Mouse (Mus musculus) liver, embryonic 16.5 days (tissue): ENCODE measurements at regions not wholly inside any gene's neighbourhood (a gene's known extent, or its start where the extent isn't known, plus 50 kb on each side); places are given as distances from the start of the nearest gene placed in this dataset.

Experiments
- ATAC-seq: fragments of 200-750 bp; cut with Nextera tagmentation; 2 replicates; pipeline ENCODE4 v1.8.0; 2017; ENCODE audit warnings: low read depth, mild to moderate bottlenecking, moderate number of reproducible peaks, moderate library complexity
- H3K27ac ChIP-seq: fragments of 300-500 bp; sonication (generic); 2 replicates; pipeline ENCODE4 v1.5.1; 2014; ENCODE audit warnings: mild to moderate bottlenecking, low read length
- H3K27me3 ChIP-seq: fragments of 300-500 bp; sonication (generic); 2 replicates; pipeline ENCODE4 v1.6.1; 2014; ENCODE audit warnings: low read depth, low read length, mixed read lengths; ENCODE audit not compliant: control insufficient read depth, insufficient read depth
- H3K36me3 ChIP-seq: fragments of 300-500 bp; sonication (generic); 2 replicates; pipeline ENCODE4 v1.6.1; 2014; ENCODE audit warnings: mild to moderate bottlenecking; ENCODE audit not compliant: control insufficient read depth, insufficient read depth
- H3K4me1 ChIP-seq: fragments of 300-500 bp; sonication (generic); 2 replicates; pipeline ENCODE4 v1.6.1; 2014; ENCODE audit warnings: low read depth, low read length, mixed read lengths; ENCODE audit not compliant: control insufficient read depth
- H3K4me2 ChIP-seq: fragments of 300-500 bp; sonication (generic); 2 replicates; pipeline ENCODE4 v1.6.1; 2014; ENCODE audit warnings: low read depth, low read length, mixed read lengths
- H3K4me3 ChIP-seq: fragments of 300-500 bp; sonication (generic); 2 replicates; pipeline ENCODE4 v1.5.1; 2014; ENCODE audit warnings: low read depth, mild to moderate bottlenecking, low read length
- H3K9ac ChIP-seq: fragments of 300-500 bp; sonication (generic); 2 replicates; pipeline ENCODE4 v1.6.1; 2014; ENCODE audit warnings: low read depth, low read length
- H3K9me3 ChIP-seq: fragments of 300-500 bp; sonication (generic); replicated peaks from 2 replicates; pipeline ENCODE4 v1.6.1; 2016; ENCODE audit warnings: low read length; ENCODE audit not compliant: control insufficient read depth
- WGBS: fragments of 180-500 bp; shearing (Covaris S2); extraction: QIAGEN DNeasy Blood & Tissue Kit; methylation state at CpG from one replicate; pipeline ENCODE4 v1.1.7; 2014; ENCODE audit not compliant: insufficient replicate concordance; 5-methylcytosine and 5-hydroxymethylcytosine counted together

DNA sequence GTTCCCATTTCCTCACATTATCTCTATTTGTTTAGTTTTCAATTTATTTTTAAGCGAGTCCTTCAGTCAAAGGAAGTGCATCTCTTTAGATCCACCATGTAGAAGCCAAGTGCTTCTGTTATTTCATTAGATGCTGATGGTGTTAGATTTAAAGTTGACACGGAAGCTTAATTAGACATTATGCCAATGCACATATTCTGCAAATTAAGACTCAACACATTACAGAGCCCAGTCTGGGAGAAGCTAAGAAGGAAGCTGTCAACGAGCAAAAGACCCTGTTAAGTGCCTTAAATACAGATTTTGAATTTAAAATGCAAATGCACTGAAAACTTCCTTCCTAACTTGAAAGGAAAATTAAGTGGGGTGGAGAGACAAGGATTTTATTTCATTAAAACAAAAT lies 461.6 kb downstream of the Nuf2 start:
- 43% methylated on average over 3 of the region's 3 CpGs for WGBS
- no peak for ATAC-seq
- Histone ChIP-seq H3K27me3 (no peaks in the 10 kb centered on the region), H3K4me2 (no peak overlapping the region), H3K4me3 (no peak overlapping the region), H3K36me3 (no peaks in the 10 kb centered on the region), H3K9ac (no peak overlapping the region), H3K9me3 (no peaks in the 10 kb centered on the region), H3K4me1 (no peaks in the 10 kb centered on the region), H3K27ac (no peak overlapping the region)

DNA sequence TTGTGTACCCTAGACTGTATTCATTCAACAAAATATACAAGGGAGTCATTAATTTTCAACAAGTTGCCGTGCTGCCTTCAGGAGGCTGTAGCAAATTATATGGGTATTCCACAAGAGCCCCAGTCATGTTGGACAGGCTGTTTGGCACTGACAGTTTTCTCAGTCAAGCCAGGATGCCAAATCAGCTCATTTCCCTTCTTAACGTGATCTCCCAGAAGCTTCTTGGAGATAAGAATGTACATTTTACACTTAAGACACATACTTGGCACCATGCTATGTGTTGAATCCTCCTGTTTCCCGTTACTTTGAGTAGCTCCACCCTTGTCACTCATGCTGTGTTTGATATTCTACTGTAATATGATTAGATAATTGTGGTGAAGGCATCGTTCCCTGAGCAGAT lies 464.5 kb downstream of the Nuf2 start:
- Histone ChIP-seq H3K4me3 (no peak overlapping the region), H3K4me2 (no peak overlapping the region), H3K27ac (no peak overlapping the region), H3K27me3 (no peaks in the 10 kb centered on the region), H3K4me1 (no peaks in the 10 kb centered on the region), H3K9me3 (no peaks in the 10 kb centered on the region), H3K36me3 (no peaks in the 10 kb centered on the region), H3K9ac (no peak overlapping the region)
- no peak for ATAC-seq
- WGBS = 44% methylated on average over 4 of the region's 4 CpGs

DNA sequence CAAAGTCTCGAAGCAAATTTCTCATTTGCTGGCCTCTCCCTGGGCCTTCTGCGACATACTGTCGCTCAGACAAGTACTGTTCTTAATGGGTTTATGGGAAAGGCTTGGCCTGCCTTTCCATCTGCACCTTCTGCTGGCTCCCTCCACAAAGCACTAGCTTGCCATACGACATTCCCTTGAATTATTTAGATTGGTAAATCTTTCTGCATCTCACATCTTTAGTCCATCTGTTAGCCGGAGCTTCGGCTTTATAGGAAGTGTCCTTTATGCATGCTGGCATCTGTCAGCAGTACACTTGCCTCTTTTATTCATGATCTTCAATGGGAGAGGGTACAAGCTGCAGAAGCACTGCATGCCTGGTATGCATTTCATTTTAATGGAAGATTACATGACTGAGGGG lies 470.6 kb downstream of the Nuf2 start:
- no peak overlapping the region for H3K27ac ChIP-seq
- H3K36me3 ChIP-seq = no peaks in the 10 kb centered on the region
- no peak overlapping the region for H3K9ac ChIP-seq
- no peaks in the 10 kb centered on the region for H3K4me1 ChIP-seq
- H3K4me3 ChIP-seq = no peak overlapping the region
- H3K27me3 ChIP-seq = no peaks in the 10 kb centered on the region
- H3K4me2 ChIP-seq = no peak overlapping the region
- 61% methylated on average over 6 of the region's 6 CpGs for WGBS
- H3K9me3 ChIP-seq = no peaks in the 10 kb centered on the region
- ATAC-seq = no peak

DNA sequence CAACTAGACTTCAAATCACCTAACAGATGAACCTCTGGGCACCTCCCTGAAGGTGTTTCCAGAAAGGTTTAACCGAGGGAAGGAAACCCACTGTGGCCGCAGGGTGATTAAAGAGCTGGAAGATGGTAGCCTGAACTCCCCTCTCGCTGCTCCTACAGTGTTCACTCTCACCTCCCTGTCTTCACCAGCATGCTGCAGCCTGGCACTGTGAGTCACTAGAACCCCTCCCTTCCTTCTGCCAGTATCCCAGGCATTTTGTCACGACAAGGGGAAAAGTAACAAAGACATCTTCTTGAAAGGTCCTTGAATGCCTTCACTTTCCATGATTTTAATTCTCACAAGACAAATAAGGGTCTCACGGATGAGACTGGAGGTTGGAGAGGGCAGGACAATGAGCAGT lies 471.1 kb downstream of the Nuf2 start:
- H3K9me3 ChIP-seq = no peaks in the 10 kb centered on the region
- no peaks in the 10 kb centered on the region for H3K27me3 ChIP-seq
- no peak overlapping the region for H3K9ac ChIP-seq
- WGBS = 65% methylated on average over 5 of the region's 5 CpGs
- no peaks in the 10 kb centered on the region for H3K36me3 ChIP-seq
- H3K4me2 ChIP-seq = no peak overlapping the region
- no peaks in the 10 kb centered on the region for H3K4me1 ChIP-seq
- H3K4me3 ChIP-seq = no peak overlapping the region
- no peak for ATAC-seq
- H3K27ac ChIP-seq = no peak overlapping the region

DNA sequence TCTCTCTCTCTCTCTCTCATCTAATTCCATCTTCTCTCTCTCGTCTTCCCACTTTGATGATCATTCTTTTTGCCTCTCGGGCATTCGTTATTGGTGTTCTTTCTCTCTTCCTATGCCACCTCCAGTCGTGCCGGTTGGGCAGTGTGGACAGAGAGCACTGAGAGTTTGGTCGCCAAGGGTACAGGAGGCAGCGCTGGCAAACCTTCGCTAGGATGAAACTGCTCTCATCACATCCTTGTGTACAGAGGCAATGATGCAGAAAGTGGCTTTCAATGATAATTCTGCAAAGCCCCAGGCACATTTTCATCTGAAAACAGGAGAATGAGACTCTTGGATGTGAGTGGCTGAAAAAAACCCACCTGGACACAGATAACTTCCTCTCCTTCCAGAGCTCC lies 479.4 kb downstream of the Nuf2 start:
- Histone ChIP-seq H3K4me2 (no peak overlapping the region), H3K4me3 (no peak overlapping the region), H3K36me3 (no peaks in the 10 kb centered on the region), H3K27me3 (no peaks in the 10 kb centered on the region), H3K27ac (no peak overlapping the region), H3K9me3 (no peaks in the 10 kb centered on the region), H3K4me1 (no peaks in the 10 kb centered on the region), H3K9ac (no peak overlapping the region)
- no peak for ATAC-seq
- WGBS = 69% methylated on average over 8 of the region's 8 CpGs

DNA sequence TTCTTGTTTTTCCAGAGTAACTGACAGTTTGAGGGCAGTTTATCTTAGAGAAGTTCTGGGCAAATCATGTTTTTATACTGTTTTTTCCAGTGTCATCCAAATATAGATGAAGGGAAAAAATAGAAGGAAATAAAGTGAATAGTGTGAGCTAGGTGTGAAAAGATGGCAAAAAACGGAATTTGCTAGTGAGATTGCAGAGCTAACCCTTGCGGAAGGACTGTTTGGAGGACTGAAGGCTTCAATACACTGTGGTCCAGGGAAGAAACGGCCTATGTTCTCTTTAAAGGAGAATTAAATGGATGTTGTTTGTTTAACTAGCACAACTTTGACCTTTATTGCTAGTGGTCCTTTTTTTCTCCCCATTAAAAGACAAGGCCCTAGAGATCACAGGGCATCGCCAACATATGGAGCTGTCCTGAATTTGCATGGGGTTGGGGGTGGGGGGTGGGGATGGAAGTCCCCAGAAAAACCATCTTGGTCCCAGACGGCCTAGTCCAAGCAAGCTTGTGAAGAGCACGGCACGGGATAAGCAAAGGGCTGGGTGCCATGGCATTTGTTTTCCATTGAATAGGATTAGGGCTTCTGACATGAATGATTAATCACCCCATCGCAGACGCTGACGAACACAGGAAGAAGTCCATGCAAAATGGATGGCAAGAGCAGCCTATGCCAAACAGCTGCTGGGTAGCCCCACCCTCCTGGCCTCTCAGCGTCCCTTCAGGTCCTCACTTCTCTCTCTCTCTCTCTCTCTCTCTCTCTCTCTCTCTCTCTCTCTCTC lies 480.0 kb downstream of the Nuf2 start:
- H3K9me3 ChIP-seq = no peaks in the 10 kb centered on the region
- H3K36me3 ChIP-seq = no peaks in the 10 kb centered on the region
- ATAC-seq = no peak
- no peak overlapping the region for H3K4me3 ChIP-seq
- H3K27ac ChIP-seq = no peak overlapping the region
- WGBS = 51% methylated on average over 11 of the region's 11 CpGs
- no peaks in the 10 kb centered on the region for H3K4me1 ChIP-seq
- H3K27me3 ChIP-seq = no peaks in the 10 kb centered on the region
- H3K9ac ChIP-seq = no peak overlapping the region
- H3K4me2 ChIP-seq = no peak overlapping the region

DNA sequence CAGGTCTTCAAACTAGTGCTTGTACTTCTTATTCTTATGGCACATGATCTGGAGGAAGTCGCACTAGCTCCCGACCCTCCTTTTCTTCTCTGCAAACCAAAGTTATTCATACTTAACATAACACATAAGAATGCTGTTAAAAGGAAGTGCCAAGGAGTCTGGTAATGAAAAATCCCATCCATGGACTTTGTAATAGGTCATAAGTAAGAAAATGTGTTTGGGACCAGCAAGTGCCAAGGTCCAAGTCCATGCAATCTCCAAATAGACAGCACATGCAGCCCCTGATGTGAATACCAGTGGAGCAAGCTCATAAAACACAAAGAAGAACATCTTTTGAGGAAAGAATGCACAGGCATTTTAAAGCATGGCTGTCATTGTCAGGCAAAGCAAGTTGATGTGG lies 481.4 kb downstream of the Nuf2 start:
- ATAC-seq = no peak
- Histone ChIP-seq H3K27me3 (no peaks in the 10 kb centered on the region), H3K27ac (no peak overlapping the region), H3K9me3 (no peaks in the 10 kb centered on the region), H3K36me3 (no peaks in the 10 kb centered on the region), H3K9ac (no peak overlapping the region), H3K4me1 (no peaks in the 10 kb centered on the region), H3K4me2 (no peak overlapping the region), H3K4me3 (no peak overlapping the region)
- 64% methylated on average over 2 of the region's 2 CpGs for WGBS

DNA sequence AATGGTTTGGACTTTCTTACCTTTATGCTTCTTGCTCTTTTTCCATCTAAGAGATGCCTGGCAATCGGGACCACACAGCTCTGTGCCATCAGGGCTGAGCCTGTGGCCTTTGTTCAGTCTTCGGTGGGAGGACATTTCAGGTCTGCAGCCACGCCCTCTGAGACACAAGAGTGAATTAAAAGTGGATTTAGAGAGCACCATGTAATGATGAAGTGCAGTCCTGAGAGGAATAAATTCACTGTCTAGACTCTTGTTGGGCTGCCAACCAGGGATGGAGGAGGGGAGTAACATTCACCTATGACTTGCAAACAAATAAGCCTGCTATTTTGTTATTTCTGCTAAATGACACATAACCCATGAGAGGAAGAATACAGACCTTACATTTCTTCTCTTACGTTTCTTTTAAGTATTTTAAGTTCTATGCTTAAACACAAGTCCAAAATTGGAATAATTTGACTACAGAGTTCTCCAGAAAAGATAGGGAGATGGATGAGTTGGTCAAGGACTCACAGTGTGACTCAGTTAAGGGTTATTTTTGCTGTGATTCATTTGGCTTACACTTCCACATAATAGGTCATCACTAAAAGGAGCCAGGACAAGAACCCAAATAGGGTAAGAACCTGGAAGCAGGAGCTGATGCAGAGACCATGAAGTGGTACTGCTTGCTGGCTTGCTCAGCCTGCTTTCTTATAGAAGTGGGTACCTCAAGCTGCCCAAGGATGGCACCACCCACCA lies 484.3 kb downstream of the Nuf2 start:
- Histone ChIP-seq H3K9ac (no peak overlapping the region), H3K9me3 (no peaks in the 10 kb centered on the region), H3K4me1 (no peaks in the 10 kb centered on the region), H3K36me3 (no peaks in the 10 kb centered on the region), H3K27me3 (no peaks in the 10 kb centered on the region), H3K27ac (no peak overlapping the region), H3K4me3 (no peak overlapping the region), H3K4me2 (no peak overlapping the region)
- no peak for ATAC-seq
- 48% methylated on average over 4 of the region's 4 CpGs for WGBS

DNA sequence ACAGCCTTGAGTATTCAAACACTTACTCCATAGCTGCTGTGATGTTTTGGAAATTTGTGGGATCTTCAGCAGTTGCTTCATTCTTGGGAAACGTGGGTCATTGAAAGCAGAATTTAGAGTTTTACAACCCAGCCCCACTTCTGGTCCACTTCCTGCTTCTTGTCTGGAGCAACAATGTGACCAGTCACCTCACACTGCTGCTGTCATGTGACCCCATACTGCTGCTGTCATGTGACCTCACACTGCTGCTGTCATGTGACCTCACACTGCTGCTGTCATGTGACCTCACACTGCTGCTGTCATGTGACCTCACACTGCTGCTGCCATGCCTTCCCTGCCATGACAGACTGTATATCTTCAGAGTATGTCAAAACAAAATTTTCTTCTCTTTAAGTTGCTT lies 497.7 kb downstream of the Nuf2 start:
- Histone ChIP-seq H3K36me3 (no peaks in the 10 kb centered on the region), H3K4me3 (no peak overlapping the region), H3K9me3 (no peaks in the 10 kb centered on the region; the same call in 1 of the 2 replicates), H3K4me2 (no peak overlapping the region), H3K27me3 (no peaks in the 10 kb centered on the region), H3K9ac (no peak overlapping the region), H3K27ac (no peak overlapping the region), H3K4me1 (no peaks in the 10 kb centered on the region)
- no peak for ATAC-seq
- 35% methylated on average over 1 of the region's 1 CpGs for WGBS
